Comparison of ENCODE assay signal across 20 mouse cellular contexts in the genomic region with DNA sequence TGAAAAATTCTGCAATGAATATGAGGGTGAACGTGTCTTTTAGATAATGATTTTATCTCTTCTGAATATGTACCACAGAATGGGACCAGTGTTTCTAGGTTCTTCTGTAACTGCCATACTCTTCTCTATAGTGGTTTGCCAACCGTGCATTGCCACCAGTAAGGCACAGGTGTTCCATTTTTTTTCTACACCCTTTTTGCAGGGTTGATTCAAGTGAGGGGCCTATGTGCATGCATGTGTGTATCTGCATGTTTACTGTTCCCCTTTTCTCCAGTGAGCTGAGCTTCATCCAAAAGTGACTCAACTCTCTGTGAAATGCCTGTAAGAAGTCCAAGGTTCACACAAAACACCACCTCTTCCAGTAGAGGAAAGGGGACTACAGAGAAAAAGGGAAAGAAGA.
"Had no signal": no experiment of that assay in that cellular context is flagged by ENCODE, and none has a peak within 500 bp of the region (broad histone marks: within the 10 kb centered on the region; RNA-seq: fewer than 3 reads in every experiment).

No protein-coding gene starts in this region.

- H3K4me1 ChIP-seq: liver, embryonic 13.5 days; liver, embryonic 15.5 days; lung, embryonic 15.5 days; megakaryocyte, embryonic 14.5 days; midbrain, embryonic 13.5 days; neural tube, embryonic 13.5 days; neural tube, embryonic 15.5 days had no signal

- ATAC-seq: liver, postnatal 0 days; lung, postnatal 0 days; midbrain, embryonic 13.5 days; midbrain, embryonic 16.5 days had no signal

- H3K9me3 ChIP-seq: liver, embryonic 13.5 days; liver, embryonic 15.5 days; lung, embryonic 15.5 days; megakaryocyte, embryonic 14.5 days; midbrain, embryonic 13.5 days; neural tube, embryonic 13.5 days; neural tube, embryonic 15.5 days had no signal

- H3K4me2 ChIP-seq: liver, embryonic 13.5 days; liver, embryonic 15.5 days; lung, embryonic 15.5 days; midbrain, embryonic 11.5 days; midbrain, embryonic 13.5 days; neural tube, embryonic 13.5 days; neural tube, embryonic 15.5 days had no signal

- DNase-seq: liver; liver, embryonic 13.5 days; liver, postnatal 0 days; lung, adult 2 months; lung, postnatal 14 days; lung, postnatal 36 days; right cerebral cortex, postnatal 14 days; right cerebral cortex, postnatal 4 days; spleen, adult 18-20 months had no signal

- H3K9ac ChIP-seq: liver, embryonic 13.5 days; liver, embryonic 15.5 days; liver, postnatal 0 days; lung, embryonic 15.5 days; midbrain, embryonic 13.5 days; neural tube, embryonic 13.5 days; neural tube, embryonic 15.5 days had no signal

- H3K36me3 ChIP-seq: liver, embryonic 13.5 days; liver, embryonic 15.5 days; lung, embryonic 15.5 days; midbrain, embryonic 13.5 days; neural tube, embryonic 13.5 days; neural tube, embryonic 15.5 days had no signal

- H3K27ac ChIP-seq: liver, embryonic 13.5 days; liver, embryonic 15.5 days; lung, embryonic 15.5 days; macrophage; midbrain, embryonic 13.5 days; neural tube, embryonic 13.5 days; neural tube, embryonic 15.5 days had no signal

- H3K4me3 ChIP-seq: liver, embryonic 13.5 days; liver, embryonic 15.5 days; lung, embryonic 15.5 days; megakaryocyte, embryonic 14.5 days; midbrain, embryonic 13.5 days; myocyte; neural tube, embryonic 13.5 days; neural tube, embryonic 15.5 days had no signal

- H3K27me3 ChIP-seq: liver, embryonic 13.5 days; liver, embryonic 15.5 days; lung, embryonic 15.5 days; megakaryocyte, embryonic 14.5 days; midbrain, embryonic 13.5 days; neural tube, embryonic 13.5 days; neural tube, embryonic 15.5 days had no signal
